Mouse (Mus musculus) CD4-positive, CD25-positive, alpha-beta regulatory T cell, adult 2 months (primary cell): Measurements from ENCODE around the gene Pom121l2.

Experiments used
- DNase-seq: peaks from one replicate; pipeline ENCODE4 v3.0.0-alpha.2; 2012; ENCODE audit warnings: low read depth, low spot score

Pom121l2 gene

GRCm38 (mm10) chr13:21980981-21981802 is at the start of gene Pom121l2:
Pom121l2 (plus strand) TSS chr13:21981194.
- peak; percentile 40 for DNase-seq

- DNase-seq, result no peak
These were observed 49.3 kb upstream of the Pom121l2 start for GRCm38 (mm10) chr13:21931740-21932139.

- no peak for DNase-seq
These were observed 47.1 kb upstream of the Pom121l2 start for GRCm38 (mm10) chr13:21933626-21934548.

GRCm38 (mm10) chr13:21934982-21935791 is 45.8 kb upstream of the Pom121l2 start:
- DNase-seq, result peak; percentile 71

- no peak for DNase-seq
These were observed 45.2 kb upstream of the Pom121l2 start for GRCm38 (mm10) chr13:21935833-21936232.

- peak; percentile 75 for DNase-seq
These were observed 44.0 kb upstream of the Pom121l2 start for GRCm38 (mm10) chr13:21936968-21937367.

GRCm38 (mm10) chr13:21940213-21940612 is 40.8 kb upstream of the Pom121l2 start:
- peak; percentile 91 for DNase-seq

- DNase-seq, result peak; percentile 77
These were observed 40.1 kb upstream of the Pom121l2 start for GRCm38 (mm10) chr13:21940811-21941321.

- no peak for DNase-seq
These were observed 37.4 kb upstream of the Pom121l2 start for GRCm38 (mm10) chr13:21943644-21944043.

- DNase-seq, result no peak
These were observed 36.4 kb upstream of the Pom121l2 start for GRCm38 (mm10) chr13:21944592-21944925.

GRCm38 (mm10) chr13:21944926-21945740 is 35.9 kb upstream of the Pom121l2 start, which contains the start of gene Zfp184:
Zfp184 (plus strand) TSS chr13:21945094.
- peak; percentile 84 for DNase-seq

GRCm38 (mm10) chr13:21969269-21969668 is 11.7 kb upstream of the Pom121l2 start:
- DNase-seq, result no peak

GRCm38 (mm10) chr13:21969816-21970215 is 11.2 kb upstream of the Pom121l2 start:
- DNase-seq, result no peak

GRCm38 (mm10) chr13:21971641-21972040 is 9.4 kb upstream of the Pom121l2 start:
- DNase-seq, result no peak

GRCm38 (mm10) chr13:21974221-21974725 is 6.7 kb upstream of the Pom121l2 start:
- peak; percentile 95 for DNase-seq

- peak; percentile 91 for DNase-seq
These were observed 6.1 kb upstream of the Pom121l2 start for GRCm38 (mm10) chr13:21974726-21975473.

- DNase-seq, result no peak
These were observed 804 bp downstream of the Pom121l2 start for GRCm38 (mm10) chr13:21981803-21982193.

- DNase-seq, result no peak
These were observed 3.5 kb downstream of the Pom121l2 start for GRCm38 (mm10) chr13:21984486-21984885.

- DNase-seq, result no peak
These were observed 11.6 kb downstream of the Pom121l2 start for GRCm38 (mm10) chr13:21992550-21992949.
